9 mouse cellular contexts compared by ENCODE assay signal in the genomic region with DNA sequence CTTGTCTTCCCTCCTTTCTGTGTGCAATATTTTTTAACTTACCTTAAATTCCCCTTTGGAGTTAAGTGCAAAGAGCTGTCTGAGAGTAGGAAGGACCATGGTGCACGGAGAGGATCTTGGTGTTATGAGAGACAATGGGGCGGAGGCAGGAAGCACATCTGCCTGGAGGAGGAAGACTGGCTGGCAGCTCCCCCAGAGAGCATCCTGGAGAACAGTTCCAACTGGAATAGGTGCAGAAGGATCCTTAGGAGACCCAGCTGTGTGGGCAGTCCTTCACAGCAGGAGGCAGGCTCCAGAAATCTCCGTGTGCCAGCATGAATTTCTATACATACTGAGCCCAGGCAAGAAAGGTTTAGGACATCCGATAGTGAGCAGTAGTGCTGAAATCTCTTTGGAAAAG.
"Had no signal": no experiment of that assay in that cellular context is flagged by ENCODE, and none has a peak within 500 bp of the region (broad histone marks: within the 10 kb centered on the region; RNA-seq: fewer than 3 reads in every experiment).

No protein-coding gene starts in this region.

- DNase-seq: kidney, adult 11 months; kidney, adult 9 months; kidney, postnatal 36 days; layer of hippocampus, adult 9-11 months; layer of hippocampus, postnatal 36 days; lung, embryonic 14.5 days; lung, postnatal 10 days; lung, postnatal 4 days; thymus, postnatal 4 days had no signal
